Mouse (Mus musculus) CD4-positive, CD25-positive, alpha-beta regulatory T cell, adult 2 months (primary cell): ENCODE results near the gene Ttll9.
A peak's percentile ranks its signal among the peaks of the same experiment; 100 is the strongest.

Experiments used
- DNase-seq: peaks from one replicate; pipeline ENCODE4 v3.0.0-alpha.2; 2012; ENCODE audit warnings: low read depth, low spot score

Gene Ttll9

DNA sequence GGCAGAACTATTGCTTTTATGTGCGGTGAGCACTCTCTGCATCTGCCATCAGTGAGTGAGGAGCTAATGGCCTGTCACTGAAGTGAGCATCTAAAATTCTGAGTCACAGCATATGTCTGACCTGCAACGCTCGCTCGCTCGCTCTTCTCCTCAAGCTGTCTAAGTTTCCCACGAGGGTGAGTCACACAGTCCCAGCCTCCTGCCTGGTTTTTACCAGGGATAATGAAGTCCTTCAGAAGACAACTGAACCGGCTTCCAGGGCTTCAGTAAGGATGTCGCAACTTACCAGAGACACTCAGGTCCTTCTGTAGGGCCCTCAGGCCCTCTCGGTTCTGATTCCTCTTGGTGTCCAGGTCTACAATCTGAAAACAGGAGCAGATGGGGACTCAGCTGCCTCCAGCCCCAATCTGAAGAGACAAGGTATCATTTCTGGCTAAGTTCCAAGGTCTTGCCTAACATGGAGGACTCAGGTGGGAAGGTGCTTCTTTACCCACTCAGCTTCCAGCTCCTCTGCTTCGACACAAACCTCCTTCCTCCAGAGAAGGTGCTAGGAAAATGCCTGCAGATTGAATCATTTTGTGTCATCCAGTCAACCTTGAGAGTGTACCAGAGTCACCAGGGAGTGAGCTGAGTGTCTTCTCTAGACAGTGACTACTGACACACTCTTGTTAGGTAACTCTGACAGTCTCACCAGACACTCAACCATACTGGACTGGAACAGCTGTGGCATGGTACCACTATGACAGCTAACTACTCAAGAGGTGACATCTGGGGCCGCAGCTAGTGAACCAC, 51.6 kb downstream of the Ttll9 start:
- DNase-seq = no peak

DNA sequence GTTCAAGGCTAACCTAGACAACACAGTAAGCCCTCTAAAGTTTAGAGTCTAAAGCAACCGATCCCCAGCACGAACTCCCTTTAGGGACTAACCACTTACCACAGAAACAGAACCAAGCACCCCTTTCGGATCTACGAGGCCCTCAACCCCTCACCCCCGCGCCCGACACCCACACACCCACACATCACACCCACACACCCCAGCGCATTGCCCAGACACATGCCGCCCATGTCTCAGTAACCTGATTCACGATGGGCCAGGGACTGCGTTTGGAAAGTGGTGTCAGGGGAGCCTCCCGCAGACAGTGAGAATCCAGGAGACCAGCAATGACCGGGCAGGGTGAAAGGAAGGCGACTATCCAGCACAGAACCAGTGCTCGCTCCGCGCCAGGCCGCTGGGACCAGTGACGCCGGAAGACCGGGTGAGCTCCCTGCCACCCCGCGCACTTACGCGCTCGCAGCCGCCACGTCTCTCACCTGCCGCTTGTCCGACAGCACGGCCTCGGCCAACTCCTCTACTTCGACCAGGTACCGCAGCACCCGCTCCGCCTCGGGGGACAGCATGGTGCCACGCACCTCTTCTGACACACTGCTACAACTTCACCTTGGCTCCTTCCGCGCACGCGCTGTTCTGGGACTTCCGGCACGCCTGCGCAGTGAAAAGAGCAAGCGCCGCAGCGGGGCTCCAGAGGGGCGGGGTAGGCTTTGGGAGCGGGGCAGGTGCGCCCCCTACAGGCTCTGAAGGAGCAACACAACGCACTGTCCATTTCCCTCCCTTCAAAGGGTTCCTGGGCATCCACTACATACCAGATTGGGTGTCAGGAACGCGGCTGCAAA, 52.7 kb downstream of the Ttll9 start, which contains the start of gene Pdrg1:
TSS of gene Pdrg1 (minus strand) at position 670 of the 836 bp plus-strand sequence.
- DNase-seq = peak; percentile 98

DNA sequence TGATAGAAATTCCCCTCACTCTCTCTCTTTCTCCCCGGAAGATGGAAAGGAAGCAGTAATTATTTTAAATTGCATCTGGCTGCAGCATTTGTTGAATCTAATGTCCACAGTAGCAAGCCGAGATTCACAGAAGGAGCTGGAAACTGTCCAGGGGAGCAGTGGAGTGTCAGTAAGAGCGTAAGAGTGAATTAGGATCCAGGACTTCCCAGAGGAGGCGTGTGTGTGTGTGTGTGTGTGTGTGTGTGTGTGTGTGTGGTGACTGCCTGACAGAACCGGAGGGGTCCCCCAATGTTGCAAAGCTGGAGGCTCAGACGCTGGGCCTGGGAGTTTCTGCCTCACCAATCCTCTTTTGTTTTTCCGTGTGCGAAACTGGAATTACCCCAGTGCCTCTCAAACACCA, 53.5 kb downstream of the Ttll9 start:
- no peak for DNase-seq

DNA sequence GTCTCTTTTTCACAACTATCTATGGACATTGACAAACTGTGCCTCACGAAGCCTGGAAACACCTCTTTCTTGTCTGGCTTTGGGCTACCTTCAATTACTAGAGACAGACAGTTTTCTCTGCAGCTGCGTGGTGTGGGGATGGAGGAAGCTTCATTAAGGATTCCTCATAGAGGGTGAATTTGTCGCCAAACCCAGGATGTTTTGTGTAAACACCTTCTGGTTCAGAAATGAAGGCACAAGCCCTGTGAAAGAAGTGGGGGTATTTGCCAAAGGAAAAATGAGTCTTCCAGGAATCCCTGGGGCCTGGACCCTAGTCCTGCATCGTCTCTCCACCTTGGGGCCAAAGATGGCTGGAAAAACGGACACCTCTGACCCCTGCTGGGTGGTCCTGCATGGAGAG, 54.5 kb downstream of the Ttll9 start:
- DNase-seq = no peak

DNA sequence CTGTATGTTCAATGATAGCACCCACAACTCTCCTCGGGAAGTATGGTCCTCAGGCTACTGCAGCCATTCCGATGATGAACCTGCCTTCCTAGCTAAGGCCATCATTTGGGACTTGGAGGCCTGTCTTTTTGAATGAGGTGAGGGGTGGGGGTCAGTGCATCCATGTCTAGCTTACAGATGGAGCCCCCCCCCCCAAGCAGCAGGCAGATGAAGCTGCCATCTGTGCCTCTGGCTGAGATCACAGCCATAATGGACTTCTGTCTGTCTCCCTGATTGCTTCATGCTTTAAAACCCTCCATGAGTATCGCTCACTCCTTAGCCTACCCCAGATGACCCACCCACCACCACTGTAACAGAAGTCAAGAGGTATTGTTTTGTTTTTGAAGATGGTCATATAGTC, 57.1 kb downstream of the Ttll9 start:
- no peak for DNase-seq

DNA sequence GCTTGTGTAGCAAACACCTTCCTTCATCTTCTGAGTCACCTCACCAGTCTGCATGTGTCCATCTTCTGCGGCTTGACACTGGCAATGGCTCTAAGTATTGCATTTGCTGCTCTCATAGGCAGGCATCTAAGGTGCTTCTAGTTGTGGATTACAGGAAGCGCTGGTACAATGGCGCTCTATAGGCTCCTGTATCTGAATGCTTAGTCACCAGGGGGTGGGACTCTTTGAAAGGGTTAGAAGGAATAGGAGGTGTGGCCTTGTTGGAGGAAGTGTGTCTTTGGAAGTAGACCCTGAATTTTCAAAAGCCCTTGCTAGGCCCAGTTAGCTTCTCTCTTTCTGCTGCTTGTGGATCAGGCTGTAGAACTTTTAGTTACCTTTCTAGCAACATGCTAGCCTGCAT, 58.9 kb downstream of the Ttll9 start:
- DNase-seq = no peak

DNA sequence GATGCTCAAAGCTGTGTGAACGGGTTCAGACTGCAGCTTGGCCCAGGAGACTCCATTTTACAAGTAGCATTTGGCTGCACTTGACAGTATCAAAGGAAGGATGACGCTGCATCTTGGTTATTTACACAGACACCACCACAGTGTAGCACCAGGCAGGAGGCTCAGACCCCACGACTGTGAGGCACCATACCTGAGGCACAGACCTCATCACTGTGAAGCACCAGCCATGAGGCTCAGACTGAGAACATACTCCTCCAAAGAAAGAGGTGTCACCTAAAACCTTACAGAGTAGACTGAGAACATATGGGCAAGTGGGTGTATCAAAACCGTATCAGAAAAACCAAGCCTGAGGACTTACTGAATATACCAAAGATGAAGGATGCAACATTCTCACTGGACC, 60.6 kb downstream of the Ttll9 start:
- no peak for DNase-seq

DNA sequence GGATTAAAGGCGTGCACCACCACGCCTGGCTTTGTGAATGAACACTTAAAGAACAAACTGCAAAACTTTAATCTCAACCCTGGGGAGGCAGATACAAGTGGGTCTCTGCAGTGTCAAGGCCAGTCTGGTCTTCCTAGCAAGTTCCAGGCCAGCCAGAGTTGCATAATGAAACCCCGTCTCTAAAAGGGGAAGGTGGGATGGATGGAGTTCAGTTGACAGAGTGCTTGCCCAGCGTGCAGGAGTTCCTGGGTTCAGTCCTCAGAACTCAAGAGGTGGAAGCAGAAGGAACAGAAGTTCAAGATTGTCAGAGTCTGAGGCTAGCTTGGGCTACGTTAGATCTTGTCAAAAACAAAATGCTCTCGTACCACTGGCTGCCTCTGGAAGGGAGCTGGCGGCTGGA, 63.8 kb downstream of the Ttll9 start:
- no peak for DNase-seq

DNA sequence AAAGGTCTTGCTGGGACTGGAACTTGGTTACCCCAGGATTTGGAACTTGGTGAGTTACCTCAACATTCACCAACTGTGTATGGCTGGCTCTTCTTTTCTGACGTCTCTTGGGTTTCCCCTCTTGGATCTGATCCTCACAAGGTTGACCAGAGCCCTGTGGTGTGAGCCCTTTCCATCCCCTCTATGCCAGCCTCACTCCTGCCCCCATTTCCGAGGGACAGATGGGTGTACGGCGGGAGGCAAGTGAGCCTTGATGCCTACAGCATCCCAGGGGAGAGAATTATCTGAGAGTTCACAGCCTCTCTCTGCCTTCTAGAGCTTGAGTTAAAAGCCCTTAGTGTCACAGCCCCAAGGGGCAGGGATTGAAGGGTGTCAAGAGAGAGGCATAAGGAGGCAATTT, 65.2 kb downstream of the Ttll9 start:
- no peak for DNase-seq

DNA sequence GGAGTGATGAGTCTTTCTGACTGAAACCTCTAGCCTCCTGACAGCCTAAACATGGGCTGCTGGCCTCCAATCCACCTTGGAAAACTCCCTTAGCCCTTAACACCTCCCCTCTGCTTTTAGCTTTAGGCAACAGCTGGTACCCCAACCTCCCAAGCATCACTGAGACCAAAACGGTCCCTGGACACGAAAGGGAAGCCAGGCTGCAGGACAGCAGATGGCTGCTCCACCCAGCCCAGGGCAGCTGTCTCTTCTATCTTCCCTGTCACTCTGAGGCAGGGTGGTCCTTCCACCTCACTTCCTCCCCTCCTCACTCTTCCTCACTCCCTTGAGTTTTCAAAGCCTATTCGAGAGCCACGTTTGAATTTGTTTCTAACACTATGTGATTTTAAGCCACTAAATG, 68.1 kb downstream of the Ttll9 start:
- DNase-seq = no peak

DNA sequence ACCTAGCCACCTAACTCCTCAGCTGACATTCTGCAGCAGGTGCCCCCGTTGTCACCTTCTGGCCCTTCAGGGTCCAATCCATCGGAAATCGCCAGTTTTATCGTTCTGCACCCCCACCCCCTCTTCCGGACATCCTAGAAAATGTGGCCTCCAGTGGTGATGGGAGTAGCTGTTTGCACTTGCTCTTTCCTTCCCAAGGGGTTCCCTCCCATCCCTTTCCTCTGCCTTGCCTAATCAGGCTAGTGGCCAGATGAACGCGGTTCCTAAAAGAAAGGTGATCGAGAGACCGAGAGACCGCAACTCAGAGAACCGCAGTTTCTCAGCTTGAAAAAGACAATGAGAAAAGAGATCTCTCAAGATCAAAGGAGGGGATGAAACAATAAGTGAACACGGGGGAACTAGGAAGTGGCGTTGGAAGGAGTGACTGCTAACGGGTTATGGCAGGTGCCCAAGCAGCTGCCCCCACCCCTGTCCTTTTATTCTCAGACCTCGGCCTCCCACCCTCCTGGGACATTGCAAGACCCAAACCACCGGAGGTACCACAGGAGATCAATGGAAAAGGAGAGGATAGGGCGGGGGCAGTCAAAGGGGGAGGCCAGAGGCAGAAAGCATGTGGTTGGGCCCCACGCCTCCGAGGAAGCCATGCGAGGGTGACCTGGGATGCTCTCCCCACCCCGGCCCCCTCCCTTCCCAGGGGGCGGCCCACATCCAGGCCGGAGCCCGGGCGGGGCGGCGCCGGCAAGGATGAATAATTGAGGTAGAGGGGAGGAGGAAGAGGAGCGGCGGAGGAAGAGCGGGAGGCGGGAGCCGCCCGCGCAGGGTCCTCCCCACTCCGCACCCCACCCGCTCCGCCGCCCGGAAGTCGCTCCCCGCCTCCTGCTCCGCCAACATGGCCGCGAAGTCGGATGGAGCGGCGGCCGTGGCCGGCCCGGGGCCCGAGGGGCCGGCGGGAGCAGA, 69.1 kb downstream of the Ttll9 start, which contains the start of gene Xkr7:
TSS of gene Xkr7 (plus strand) at position 727 of the 957 bp plus-strand sequence.
- no peak for DNase-seq

DNA sequence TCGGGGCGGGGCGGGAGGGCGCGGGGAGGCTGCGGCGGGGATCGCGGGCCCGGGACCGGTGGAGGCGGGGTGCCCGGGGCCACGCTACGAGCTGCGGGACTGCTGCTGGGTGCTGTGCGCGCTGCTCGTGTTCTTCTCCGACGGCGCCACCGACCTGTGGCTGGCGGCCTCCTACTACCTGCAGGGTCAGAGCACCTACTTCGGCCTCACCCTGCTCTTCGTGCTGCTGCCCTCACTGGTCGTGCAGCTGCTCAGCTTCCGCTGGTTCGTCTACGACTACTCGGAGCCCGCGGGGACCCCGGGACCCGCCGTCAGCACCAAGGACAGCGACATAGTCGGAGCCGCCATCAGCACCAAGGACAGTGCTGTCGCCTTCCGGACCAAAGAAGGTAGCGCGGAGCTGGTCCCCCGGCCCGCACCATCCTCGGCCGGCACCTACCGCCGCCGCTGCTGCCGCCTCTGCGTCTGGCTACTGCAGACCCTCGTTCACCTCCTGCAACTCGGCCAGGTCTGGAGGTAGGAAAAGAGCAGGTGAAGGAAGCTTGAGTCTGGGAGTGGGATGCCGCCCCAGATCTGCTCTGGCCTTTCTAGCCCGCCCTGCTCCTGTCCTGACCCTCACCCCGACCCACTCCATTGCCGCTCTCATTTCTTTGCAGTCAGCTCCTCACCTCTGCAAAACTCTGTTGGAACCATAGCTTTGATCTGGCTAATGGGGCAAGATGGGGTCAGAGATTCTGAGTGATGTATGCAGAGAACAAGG, 70.0 kb downstream of the Ttll9 start:
- peak; percentile 77 for DNase-seq

DNA sequence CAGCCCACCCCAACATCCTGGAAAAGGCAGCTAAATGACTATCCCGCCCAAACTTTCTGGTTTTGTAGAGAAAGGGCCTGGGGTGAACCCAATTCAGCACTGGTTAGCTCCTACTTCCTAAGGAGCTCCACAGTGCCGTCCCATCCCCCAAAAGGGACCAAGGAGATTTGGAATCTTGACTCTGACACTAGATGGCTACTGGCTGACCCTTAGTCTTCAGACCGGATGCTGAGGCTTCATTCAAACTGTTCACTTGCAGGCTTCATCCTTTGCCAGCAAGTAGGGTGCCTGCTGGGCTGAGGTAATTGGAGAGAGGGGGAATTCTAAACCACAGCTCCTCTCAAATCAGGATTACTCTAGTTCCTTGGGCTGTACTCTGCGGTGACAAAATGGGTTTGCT, 70.7 kb downstream of the Ttll9 start:
- no peak for DNase-seq

DNA sequence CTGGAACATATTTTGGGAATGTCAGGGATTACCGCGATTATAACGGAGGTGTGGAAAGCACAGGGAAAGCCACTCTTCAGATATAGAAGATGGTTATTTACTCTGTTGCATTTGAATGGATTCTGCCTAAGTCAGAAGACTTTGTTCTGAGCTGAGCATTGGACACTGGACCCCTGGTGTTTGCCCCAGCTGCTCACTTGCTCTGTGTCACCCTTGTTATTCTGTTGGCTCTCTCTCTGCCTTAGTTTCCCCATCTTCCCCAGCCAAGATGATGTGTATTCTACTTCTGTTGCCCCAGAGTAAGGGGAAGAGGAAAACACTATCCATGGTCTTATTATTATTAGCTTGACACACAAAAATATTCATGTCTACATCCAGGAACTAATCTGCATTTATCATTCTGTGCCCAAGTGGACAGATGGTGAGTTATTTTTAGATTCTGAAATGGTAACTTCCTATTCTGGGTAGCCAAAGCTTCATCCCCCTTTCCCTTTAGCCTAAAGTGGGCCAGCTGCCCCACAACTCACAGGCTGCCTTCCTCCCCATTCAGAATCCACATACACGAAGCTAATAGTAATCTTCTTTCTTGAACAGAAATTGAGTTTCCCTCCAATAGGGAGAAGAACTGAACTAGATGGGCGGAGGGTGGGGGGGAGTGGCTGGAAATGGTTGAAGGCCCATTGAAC, 71.4 kb downstream of the Ttll9 start:
- DNase-seq = no peak

DNA sequence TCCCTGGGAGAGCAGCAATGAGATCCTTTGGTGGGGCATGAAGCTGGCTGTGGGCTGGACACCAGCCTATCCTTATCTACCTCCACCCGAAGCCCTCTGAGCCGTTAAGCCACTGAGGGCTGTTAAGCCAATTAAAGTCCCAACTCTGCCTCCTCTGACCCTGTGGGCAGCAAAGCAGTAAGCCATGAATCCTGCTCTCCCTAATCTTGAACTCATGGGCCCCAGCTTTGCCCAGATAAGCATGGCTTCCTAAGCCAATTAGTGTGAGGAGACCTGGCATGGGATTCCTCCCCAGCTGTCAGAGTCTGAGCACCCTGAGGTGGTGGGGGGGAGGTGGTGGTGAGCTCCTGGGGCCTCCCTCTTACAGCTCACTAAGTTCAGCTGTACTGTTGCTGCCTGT, 74.4 kb downstream of the Ttll9 start:
- no peak for DNase-seq

DNA sequence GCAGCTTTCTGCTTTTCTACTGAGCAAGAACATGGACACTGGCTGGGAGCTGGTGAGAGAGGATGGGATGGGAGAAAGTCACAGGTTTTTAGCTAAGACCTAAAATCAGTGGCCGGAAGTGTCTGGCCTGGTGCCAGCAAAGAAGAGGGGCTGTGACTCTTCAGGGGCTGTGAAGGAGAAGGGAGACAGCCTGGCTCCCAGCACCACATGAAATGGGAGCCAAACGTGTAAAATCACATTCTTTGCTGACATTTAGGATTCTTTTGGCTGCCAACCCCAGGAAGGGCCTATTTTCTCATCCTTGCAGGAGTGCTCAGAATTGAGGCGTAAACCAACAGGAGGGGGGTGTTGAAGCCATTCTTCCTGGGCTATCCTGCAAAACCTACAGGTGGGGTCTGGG, 81.6 kb downstream of the Ttll9 start:
- DNase-seq = no peak

DNA sequence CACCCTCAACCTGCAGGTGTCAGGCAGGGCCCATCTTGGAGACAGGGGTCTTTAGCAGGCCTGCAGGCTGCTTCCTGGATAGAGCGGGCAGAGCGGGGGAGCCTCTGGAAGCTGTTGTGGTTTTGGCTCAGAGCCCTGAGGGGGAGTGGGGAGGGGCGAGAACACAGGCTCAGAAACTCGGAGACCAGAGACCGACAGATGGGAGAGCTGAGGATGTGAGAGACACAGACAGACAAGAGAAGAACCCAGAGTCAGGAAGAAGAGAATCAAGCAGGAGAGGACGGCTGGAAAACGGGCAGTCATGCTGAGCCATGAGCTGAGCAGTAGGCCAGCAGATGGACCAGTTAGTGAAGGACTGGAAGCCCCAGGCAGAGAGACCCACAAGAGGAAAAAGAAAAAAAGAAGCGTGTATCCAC, 83.6 kb downstream of the Ttll9 start:
- DNase-seq = no peak

DNA sequence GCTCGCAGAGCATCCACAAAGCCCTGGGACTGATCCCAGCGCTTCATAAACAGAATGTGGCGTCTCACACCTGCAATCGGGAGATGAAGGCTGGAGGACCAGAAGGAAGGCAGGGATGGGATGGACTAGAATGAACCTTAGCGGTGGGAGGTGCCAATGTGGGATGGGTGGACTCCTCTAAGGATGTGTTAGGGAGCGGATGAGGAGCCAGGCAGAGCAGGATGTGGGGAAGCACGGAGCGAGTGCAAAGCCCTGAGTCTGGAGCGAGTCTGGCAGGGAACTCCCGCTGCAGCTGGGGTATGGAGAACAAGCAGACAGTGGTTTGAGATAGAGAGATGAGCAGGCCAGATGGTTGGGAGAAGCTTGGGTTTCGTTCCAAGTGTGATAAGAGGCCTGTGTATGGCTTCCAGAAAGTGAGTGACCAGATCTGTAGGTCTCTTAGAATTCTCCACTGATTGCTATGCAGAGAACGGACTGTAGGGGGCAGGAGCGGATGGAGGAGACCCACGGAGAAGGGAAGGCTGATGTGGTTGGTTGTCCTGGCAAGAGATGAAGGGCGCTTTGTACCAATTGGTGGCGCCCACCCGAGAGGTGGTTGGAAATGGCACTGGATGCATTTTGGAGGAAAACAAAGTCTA, 85.7 kb downstream of the Ttll9 start:
- DNase-seq = peak; percentile 47

DNA sequence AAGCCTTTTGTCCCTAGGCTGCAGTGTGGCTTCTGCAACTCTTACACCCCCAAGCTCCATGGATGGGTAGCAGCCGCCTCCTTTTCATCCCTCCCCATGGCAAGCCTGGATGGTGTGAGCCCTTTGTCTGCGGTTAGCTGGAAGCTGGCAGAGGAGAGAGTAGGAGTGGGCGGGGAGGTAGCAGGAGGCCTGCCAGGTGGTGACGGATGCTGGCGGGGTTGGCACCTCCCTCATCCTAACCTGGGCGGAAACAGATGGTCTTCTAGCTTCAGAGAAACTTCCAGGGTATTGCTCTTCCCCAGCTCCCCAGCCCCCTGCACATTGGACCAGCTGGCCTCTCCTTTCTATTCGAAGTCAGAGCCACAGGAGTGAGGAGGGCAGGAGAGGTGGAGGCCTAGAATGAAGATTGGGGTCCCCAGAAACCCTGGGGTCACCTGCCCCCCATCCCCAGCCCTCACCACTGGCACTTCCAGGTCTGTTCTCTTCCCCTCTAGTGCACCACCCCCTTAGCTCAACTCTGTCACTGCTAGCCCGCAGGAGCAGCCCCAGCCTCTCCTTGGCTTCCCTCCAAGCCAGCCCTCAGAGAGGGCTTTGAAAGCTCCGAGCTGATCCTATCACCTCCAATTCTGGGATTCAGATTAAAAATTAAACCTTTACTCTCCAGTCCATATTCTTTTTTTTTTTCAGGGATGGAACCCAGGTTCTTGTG, 87.2 kb downstream of the Ttll9 start:
- no peak for DNase-seq
